14 mouse cellular contexts compared by ENCODE assay signal in genomic region chr1:129826927-129827326, GRCm38 (mm10).
DNase-seq lines count a peak whose midpoint lies in the region; ATAC-seq and TF ChIP-seq lines count a peak whose summit lies in the region.
"Had no signal": no experiment of that assay in that cellular context is flagged by ENCODE, and none has a peak within 500 bp of the region (broad histone marks: within the 10 kb centered on the region; RNA-seq: fewer than 3 reads in every experiment).

No protein-coding gene starts in this region.

- H3K27ac ChIP-seq in kidney, postnatal 0 days, result no peak overlapping the region
- H3K27ac ChIP-seq: hindbrain, embryonic 15.5 days; liver, embryonic 13.5 days had no signal

- TF ChIP-seq CTCF in kidney, postnatal 0 days (IDR thresholded peaks at IDR 0.05; ENCODE audit: low read depth), result peak; percentile 38; the same call in 1 of the 2 replicates

- no peaks in the 10 kb centered on the region for H3K36me3 ChIP-seq in kidney, postnatal 0 days (ENCODE audit: insufficient read depth, low read length)
- H3K36me3 ChIP-seq: hindbrain, embryonic 15.5 days; liver, embryonic 13.5 days had no signal

- H3K9ac ChIP-seq in kidney, postnatal 0 days (ENCODE audit: low read depth, low read length), result no peak overlapping the region
- H3K9ac ChIP-seq: hindbrain, embryonic 15.5 days; liver, embryonic 13.5 days had no signal

- no peaks in the 10 kb centered on the region for H3K4me1 ChIP-seq in kidney, postnatal 0 days (replicated peaks; ENCODE audit: insufficient read depth, low read length)
- H3K4me1 ChIP-seq: hindbrain, embryonic 15.5 days; liver, embryonic 13.5 days had no signal

- no peak overlapping the region for H3K4me3 ChIP-seq in kidney, postnatal 0 days (replicated peaks; ENCODE audit: low read depth, low read length)
- H3K4me3 ChIP-seq: erythroblast, embryonic 14.5 days; hindbrain, embryonic 15.5 days; liver, embryonic 13.5 days; myocyte had no signal

- peak; percentile 8 to 34 for DNase-seq in cerebellum, postnatal 10 days
- no peak for DNase-seq in cerebellum, postnatal 4 days (ENCODE audit: low spot score in 2 of 2)
- DNase-seq in kidney, postnatal 0 days (ENCODE audit: low spot score), result no peak
- DNase-seq in kidney, postnatal 10 days, result no peak
- DNase-seq in NIH3T3 (ENCODE audit: low read depth), result peak; percentile 21
- DNase-seq in T-cell, adult 2 months (ENCODE audit: low spot score), result no peak
- DNase-seq in layer of hippocampus, postnatal 14 days (ENCODE audit: low spot score in 2 of 2), result no peak
- DNase-seq: liver, embryonic 13.5 days; spleen, adult 18-20 months had no signal

- WGBS in kidney, postnatal 0 days, result 76% methylated on average over 4 of the region's 4 CpGs

- no peaks in the 10 kb centered on the region for H3K9me3 ChIP-seq in kidney, postnatal 0 days (replicated peaks; ENCODE audit: low read length)
- H3K9me3 ChIP-seq: hindbrain, embryonic 15.5 days; liver, embryonic 13.5 days had no signal

- ATAC-seq in kidney, postnatal 0 days (replicated peaks; ENCODE audit: low FRiP score, low read depth), result no peak
- peak; percentile 82 for ATAC-seq in megakaryocyte progenitor cell, adult 5-6 weeks (replicated peaks; ENCODE audit: poor library complexity)

- no peak overlapping the region for H3K4me2 ChIP-seq in kidney, postnatal 0 days (ENCODE audit: low read length)
- H3K4me2 ChIP-seq: heart, embryonic 11.5 days; hindbrain, embryonic 15.5 days; liver, embryonic 13.5 days had no signal

- no peaks in the 10 kb centered on the region for H3K27me3 ChIP-seq in kidney, postnatal 0 days (ENCODE audit: insufficient read depth, low read length)
- H3K27me3 ChIP-seq: hindbrain, embryonic 15.5 days; liver, embryonic 13.5 days had no signal

Comparison
In these comparisons a context has a peak if more than half of its experiments do, and no peak if none do; other contexts are left out.
1. DNase-seq: peak in cerebellum, postnatal 10 days (2 of 2) and NIH3T3 (single experiment); none in cerebellum, postnatal 4 days (0 of 2), kidney, postnatal 0 days (single experiment), kidney, postnatal 10 days (single experiment), T-cell, adult 2 months (single experiment) and layer of hippocampus, postnatal 14 days (0 of 2).